Mouse (Mus musculus) lung, postnatal 25 days (tissue): ENCODE measurements around the gene Tmem114.

Experiments
- DNase-seq: peaks from one replicate; pipeline ENCODE4 v3.0.0; 2022; ENCODE audit warnings: low spot score

Tmem114 gene

DNA sequence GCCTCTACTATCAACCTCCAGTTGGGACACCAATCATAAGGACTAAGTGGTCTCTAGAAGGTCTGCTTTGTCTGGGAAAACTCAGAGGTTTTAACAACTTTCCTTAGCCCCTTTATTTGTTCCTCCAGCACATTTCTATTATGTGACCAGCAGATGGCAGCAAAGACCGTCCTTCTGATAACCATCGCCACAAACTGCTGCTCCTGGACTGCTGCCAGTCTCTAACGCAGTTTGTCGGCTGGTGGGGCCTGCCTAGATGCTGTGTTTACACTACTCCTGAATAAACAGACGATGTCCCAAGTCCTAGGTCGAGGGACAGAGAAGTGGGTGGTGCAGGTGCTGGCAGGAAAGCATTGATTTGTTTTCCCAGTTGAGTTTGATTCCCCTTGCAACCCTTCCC is 18.2 kb downstream of the Tmem114 start:
- peak; percentile 72 for DNase-seq

DNA sequence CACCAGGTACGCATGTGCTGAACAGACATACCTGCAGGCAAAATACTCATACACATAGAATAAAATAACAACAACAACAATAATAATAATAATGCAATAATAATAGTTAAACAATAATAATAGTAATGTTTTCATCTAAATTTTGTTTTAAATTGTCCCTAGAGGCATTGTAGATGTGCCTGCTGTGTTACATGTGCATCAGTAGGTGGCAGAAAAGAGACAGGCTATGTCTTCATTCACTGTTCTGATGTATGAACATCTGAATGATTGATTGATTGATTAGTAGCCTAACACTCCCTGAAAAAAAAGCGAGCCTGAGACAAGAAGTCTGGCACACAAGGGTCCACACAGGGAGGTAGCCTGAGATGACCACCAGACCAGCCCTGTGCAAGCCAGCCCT is 22.3 kb downstream of the Tmem114 start:
- DNase-seq: no peak

DNA sequence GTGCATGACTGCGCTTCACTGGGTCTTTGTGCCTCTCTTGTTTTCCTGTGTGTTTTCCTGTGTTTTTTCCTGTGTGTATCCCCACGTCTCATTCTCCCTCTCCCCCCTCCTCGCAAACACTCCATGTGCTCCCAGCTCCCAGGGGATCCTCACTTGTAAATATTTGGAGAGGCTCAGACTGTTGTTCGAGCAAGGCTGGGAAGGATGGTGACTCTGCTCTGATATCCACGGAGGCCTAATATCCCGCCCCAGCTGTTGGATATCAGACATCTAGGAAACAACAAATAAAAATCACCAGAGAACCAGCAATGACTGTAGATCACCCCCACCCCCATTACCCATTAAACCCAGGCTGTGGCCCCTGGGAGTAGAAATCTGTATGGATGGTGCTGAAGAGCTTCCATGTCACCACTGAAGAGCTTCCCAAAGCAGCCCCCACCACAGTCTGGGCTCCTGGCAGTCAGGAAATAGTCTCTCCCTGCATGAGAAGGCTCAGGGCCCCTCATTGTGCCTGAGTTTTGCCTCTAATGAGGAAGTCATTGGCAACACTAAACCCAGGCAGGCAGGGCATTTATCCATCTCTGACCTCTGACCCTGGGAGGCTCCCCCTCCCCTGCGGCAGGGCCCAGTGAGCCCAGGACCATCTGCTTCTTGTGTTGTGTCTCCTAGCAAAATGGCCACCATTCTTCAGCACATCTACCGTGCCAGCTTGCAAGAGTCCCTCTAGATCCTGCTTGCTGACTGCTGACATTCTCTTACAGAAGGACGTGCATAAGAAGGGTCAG is 23.6 kb downstream of the Tmem114 start:
- DNase-seq: no peak

DNA sequence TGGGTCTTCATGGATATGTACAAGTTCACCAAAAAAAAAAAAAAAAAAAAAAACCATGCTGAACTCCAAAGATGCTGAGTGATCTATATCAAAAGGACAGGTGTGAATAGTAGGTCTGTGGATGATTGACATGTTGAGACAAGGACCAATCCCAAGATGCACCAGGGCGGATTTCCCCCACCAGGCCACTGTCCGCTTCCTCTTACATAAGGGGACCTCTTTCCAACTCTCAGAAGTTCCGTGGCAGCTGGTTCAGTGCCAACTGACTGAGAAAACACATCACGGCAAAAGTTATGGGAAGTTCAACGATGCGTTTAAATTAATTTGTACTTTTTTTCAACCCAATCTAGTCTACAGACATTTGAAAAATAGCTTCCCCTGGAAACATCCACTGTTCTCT is 25.1 kb downstream of the Tmem114 start:
- no peak for DNase-seq

DNA sequence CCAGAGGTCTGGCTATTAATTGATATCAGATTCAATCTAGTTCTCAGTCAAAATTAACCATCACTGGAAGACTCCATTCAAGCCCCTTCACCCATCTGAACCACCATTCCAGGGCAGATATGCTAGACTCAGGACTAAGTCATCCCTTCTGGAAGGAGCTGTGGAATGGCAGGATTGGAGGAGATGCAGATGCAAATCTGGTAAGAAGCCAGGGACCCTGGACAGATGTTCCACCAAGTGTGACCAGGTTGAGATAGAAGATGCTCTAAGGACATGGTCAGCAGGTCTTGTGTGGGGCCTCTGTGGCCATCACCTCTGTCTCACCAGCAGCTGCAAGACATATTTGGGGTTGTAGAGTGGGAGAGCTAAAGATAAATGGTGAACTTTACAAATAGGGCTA is 30.0 kb downstream of the Tmem114 start:
- no peak for DNase-seq

DNA sequence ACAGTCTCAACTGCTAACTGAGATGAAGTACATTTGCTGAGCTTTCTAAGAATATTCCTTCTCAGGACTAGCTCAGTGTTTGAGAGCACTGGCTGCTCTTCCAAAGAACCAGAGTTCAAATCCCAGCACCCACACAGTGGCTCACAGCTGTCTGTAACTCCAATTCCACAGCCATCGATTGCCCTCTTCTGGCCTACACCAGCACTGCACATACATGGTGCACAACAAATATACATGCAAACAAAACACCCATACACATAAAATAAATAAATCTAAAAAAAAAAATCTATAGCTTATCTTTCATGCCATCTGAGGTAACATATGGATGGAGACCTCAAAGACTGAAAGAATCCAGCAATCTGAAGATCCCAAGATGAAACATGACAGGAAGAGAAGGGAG is 36.4 kb downstream of the Tmem114 start:
- DNase-seq: no peak

DNA sequence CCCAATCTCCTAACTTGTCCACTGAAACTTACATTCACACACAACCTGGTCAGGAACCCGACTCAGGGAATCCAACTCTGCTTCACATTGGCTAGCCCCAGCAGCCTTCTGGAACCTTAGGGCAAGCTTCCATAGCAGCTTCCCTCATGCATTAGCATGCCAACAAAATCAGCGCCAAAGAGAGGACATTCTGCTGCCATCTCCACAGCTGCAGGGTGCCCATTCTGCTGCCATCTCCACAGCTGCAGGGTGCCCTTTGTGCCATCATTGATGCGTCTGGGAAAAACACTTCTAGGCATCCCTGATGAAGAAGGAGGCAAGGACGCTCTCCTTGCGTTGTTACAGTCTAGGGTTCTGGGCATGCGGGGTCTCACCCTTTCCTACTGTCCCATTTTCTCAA is 38.5 kb downstream of the Tmem114 start:
- no peak for DNase-seq

DNA sequence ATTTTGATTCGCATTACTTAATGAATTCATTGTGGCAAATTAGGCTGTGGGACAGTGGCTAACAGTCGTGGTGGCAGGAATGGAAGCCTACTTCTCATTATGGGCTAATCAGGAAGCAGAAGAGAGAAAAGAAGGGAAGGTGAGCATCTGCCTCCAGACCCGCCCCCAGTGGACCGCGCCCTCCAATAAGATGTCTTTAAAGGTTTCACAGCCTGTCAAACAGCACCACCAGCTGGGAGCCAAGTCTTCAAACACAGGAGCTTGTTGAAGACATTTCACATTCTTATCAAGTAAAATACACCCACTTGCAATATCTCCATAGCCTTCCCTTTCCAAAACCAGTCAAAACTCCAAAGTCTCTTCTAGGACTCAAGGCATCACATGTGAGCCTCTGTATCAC is 39.3 kb downstream of the Tmem114 start:
- DNase-seq: no peak

DNA sequence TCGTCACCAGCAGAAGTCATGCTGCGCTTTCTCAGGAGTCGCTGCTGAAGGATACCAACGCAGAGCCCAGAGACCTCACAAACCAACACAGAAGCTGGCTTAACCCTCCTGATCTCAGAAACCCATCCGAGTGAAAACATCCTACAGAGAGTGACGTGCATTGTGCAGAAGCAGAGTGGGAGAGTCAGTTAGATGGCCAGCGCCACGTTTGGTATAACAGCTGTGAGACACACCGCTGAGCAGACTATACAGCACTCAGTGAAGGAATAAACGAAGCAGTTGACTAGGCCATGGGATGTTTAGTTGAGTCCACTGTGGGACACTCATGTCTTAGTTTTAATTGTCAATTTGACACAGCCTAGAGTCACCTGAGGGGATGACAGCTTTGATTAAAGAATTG is 40.2 kb downstream of the Tmem114 start:
- no peak for DNase-seq

DNA sequence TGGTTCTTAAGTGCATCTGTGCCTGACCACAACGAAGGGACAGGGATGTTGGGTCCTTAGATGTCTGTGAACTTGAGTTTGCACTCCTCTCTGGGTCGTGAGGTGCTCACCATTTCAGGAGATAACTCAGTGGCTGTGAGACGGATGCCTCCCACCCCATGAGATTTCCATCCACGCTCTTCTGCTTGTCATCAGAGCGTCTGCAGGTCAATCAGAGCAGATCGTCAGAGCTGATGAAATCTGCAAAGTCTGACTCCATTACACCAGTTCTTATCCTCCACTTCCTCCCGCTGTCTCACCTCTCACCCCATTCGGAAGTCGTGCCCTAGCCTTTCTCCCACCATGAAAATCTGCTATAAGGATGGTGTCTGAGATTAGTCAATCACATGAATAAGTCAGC is 41.5 kb downstream of the Tmem114 start:
- DNase-seq: no peak

DNA sequence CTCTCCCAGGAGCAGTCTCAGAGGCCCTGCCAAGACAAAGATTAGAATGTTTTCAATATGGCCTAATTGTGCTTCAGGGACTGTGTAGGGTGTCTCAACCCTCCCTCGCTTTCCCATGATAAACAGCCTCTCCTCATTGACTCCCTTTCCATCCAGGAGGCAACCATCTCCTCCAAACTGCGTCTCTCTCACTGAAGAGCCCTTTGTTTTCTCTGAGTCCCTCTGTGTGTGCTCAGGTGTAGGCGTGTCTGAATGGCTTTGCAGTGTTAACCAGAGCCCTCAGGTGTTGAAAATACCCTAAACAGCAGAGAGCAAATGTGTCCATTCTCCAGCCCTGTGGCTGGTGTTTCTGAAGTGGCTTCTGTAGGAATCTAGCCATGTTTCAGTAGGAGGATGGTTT is 61.9 kb downstream of the Tmem114 start:
- no peak for DNase-seq
